Mouse (Mus musculus) kidney, embryonic 16.5 days (tissue): Measurements from ENCODE around the gene Aspn. TPM values are rescaled to one million over a fixed set of nuclear protein-coding genes. Genes with fewer than 3 reads are reported as not detected.

Experiments used
- ATAC-seq: fragments of 200-750 bp; cut with Nextera tagmentation; 2 replicates; pipeline ENCODE4 v1.8.0; 2017; ENCODE audit warnings: moderate TSS enrichment; ENCODE audit not compliant: low FRiP score, low TSS enrichment
- H3K27ac ChIP-seq: fragments of 300-500 bp; sonication (generic); 2 replicates; pipeline ENCODE4 v1.5.1; 2014; ENCODE audit warnings: low read length
- H3K27me3 ChIP-seq: fragments of 300-500 bp; sonication (generic); 2 replicates; pipeline ENCODE4 v1.6.1; 2014; ENCODE audit warnings: low read length, control low read depth, mixed read lengths; ENCODE audit not compliant: insufficient read depth
- H3K36me3 ChIP-seq: fragments of 300-500 bp; sonication (generic); 2 replicates; pipeline ENCODE4 v1.6.1; 2014; ENCODE audit warnings: low read length, control low read depth, mixed read lengths; ENCODE audit not compliant: insufficient read depth
- H3K4me1 ChIP-seq: fragments of 300-500 bp; sonication (generic); 2 replicates; pipeline ENCODE4 v1.6.1; 2014; ENCODE audit warnings: low read length, control low read depth, mixed read lengths; ENCODE audit not compliant: insufficient read depth
- H3K4me2 ChIP-seq: fragments of 300-500 bp; sonication (generic); replicated peaks from 2 replicates; pipeline ENCODE4 v1.6.1; 2014; ENCODE audit warnings: low read depth, low read length
- H3K4me3 ChIP-seq: fragments of 300-500 bp; sonication (generic); 2 replicates; pipeline ENCODE4 v1.5.1; 2014; ENCODE audit warnings: mild to moderate bottlenecking, low read length
- H3K9ac ChIP-seq: fragments of 300-500 bp; sonication (generic); replicated peaks from 2 replicates; pipeline ENCODE4 v1.6.1; 2014; ENCODE audit warnings: low read length
- H3K9me3 ChIP-seq: fragments of 300-500 bp; sonication (generic); 2 replicates; pipeline ENCODE4 v1.6.1; 2016; ENCODE audit warnings: low read length, control low read depth
- WGBS: fragments of 180-500 bp; shearing (Covaris S2); extraction: QIAGEN DNeasy Blood & Tissue Kit; methylation state at CpG from one replicate; pipeline ENCODE4 v1.1.7; 2014; 5-methylcytosine and 5-hydroxymethylcytosine counted together
- polyA plus RNA-seq: library from polyadenylated mRNA; unstranded; fragments of >200 nt; fragmentation: Nextera tagmentation; extraction: Ambion mirVana; gene quantifications from 2 replicates; pipeline ENCODE4 v1.2.1, GENCODE M21; 2015

The Aspn gene
- polyA plus RNA-seq, 1 experiment from 2014 or later = 19.9 TPM

- Histone ChIP-seq H3K36me3 (no peaks in the 10 kb centered on the region), H3K9ac (no peak overlapping the region), H3K9me3 (no peaks in the 10 kb centered on the region), H3K27me3 (no peaks in the 10 kb centered on the region), H3K4me3 (no peak overlapping the region), H3K4me1 (no peaks in the 10 kb centered on the region), H3K27ac (peak overlapping the region; percentile 65; the same call in 1 of the 2 replicates), H3K4me2 (no peak overlapping the region)
- ATAC-seq = 0 out of 2 replicates have a peak, but pooled peaks have one; percentile 42
- 51% methylated on average over 1 of the region's 1 CpGs for WGBS
These were observed 2.3 kb downstream of the Aspn start for GRCm38 (mm10) chr13:49546517-49546916.

DNA sequence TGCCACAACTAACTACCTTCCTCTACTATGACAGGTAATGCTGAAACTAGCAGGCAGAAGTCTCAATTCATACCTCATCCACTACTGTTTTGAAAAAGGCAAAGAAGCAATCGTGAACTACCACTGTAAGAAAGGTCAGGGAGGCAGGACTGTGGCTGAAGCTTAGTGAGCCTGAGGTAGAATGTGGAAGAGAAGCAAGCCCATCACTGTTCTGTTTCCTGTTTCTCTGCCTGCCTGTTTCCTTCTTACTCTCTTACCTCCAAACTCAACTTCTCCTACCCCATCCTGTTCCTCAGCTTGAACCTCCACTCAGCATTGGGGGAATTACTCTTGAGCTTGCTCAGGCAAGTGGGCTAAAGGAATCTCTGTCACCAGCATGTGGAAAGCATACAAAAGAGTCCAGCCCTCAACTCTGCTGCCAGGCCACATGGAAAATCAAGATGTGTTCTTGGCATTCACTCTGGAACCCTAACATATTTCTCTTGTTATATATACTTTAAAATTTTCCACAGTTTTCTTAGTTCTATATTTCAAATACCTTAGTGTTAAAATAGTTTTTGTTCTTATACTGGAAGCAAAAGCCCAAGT, 3.4 kb downstream of the Aspn start:
- no peak overlapping the region for H3K9ac ChIP-seq
- no peak overlapping the region for H3K4me2 ChIP-seq
- no peaks in the 10 kb centered on the region for H3K36me3 ChIP-seq
- no peaks in the 10 kb centered on the region for H3K9me3 ChIP-seq
- ATAC-seq = no peak
- H3K4me3 ChIP-seq = no peak overlapping the region
- H3K27ac ChIP-seq = peak overlapping the region; percentile 57
- H3K27me3 ChIP-seq = no peaks in the 10 kb centered on the region
- H3K4me1 ChIP-seq = no peaks in the 10 kb centered on the region
- 55% methylated on average over 1 of the region's 1 CpGs for WGBS

GRCm38 (mm10) chr13:49549616-49550015, 5.4 kb downstream of the Aspn start:
- ATAC-seq = no peak
- Histone ChIP-seq H3K4me2 (no peak overlapping the region), H3K4me1 (no peaks in the 10 kb centered on the region), H3K36me3 (no peaks in the 10 kb centered on the region), H3K9me3 (no peaks in the 10 kb centered on the region), H3K27ac (no peak overlapping the region), H3K4me3 (no peak overlapping the region), H3K9ac (no peak overlapping the region), H3K27me3 (no peaks in the 10 kb centered on the region)
- WGBS = 89% methylated on average over 3 of the region's 3 CpGs

GRCm38 (mm10) chr13:49554519-49554918, 10.3 kb downstream of the Aspn start:
- Histone ChIP-seq H3K9ac (no peak overlapping the region), H3K4me1 (no peaks in the 10 kb centered on the region), H3K36me3 (no peaks in the 10 kb centered on the region), H3K9me3 (no peaks in the 10 kb centered on the region), H3K4me2 (no peak overlapping the region), H3K27ac (no peak overlapping the region), H3K27me3 (no peaks in the 10 kb centered on the region), H3K4me3 (no peak overlapping the region)
- no peak for ATAC-seq
- WGBS = 88% methylated on average over 5 of the region's 5 CpGs

GRCm38 (mm10) chr13:49556203-49556602, 12.0 kb downstream of the Aspn start:
- 83% methylated on average over 1 of the region's 1 CpGs for WGBS
- no peak for ATAC-seq
- H3K36me3 ChIP-seq = no peaks in the 10 kb centered on the region

DNA sequence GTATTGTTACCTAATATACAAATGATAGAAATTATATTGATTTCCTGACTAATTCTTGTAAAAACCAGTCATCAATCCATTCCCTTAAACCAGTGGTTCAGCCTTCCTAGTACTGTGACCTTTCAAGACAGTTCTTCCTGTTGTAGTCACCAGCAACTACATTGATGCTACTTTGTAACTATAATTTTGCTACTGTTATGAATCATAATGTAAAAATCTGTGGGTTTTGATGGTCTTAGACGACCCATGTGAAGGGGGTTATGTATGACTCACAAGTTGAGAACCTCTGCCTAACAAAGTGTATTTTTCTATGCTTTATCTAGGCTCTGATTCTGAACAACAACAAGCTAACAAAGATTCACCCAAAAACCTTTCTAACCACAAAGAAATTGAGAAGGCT, 12.7 kb downstream of the Aspn start:
- no peak for ATAC-seq
- no peak overlapping the region for H3K27ac ChIP-seq
- no peak overlapping the region for H3K4me3 ChIP-seq
- no peaks in the 10 kb centered on the region for H3K4me1 ChIP-seq
- no peaks in the 10 kb centered on the region for H3K36me3 ChIP-seq
- H3K9me3 ChIP-seq = no peaks in the 10 kb centered on the region
- no peak overlapping the region for H3K4me2 ChIP-seq
- 60% methylated on average over 1 of the region's 1 CpGs for WGBS
- no peaks in the 10 kb centered on the region for H3K27me3 ChIP-seq
- no peak overlapping the region for H3K9ac ChIP-seq

More at GRCm38 (mm10) chr13:49556203-49556602, 12.0 kb downstream of the Aspn start:
- Histone ChIP-seq H3K27ac (no peak overlapping the region), H3K4me3 (no peak overlapping the region), H3K9ac (no peak overlapping the region), H3K4me1 (no peaks in the 10 kb centered on the region), H3K9me3 (no peaks in the 10 kb centered on the region), H3K27me3 (no peaks in the 10 kb centered on the region), H3K4me2 (no peak overlapping the region)

DNA sequence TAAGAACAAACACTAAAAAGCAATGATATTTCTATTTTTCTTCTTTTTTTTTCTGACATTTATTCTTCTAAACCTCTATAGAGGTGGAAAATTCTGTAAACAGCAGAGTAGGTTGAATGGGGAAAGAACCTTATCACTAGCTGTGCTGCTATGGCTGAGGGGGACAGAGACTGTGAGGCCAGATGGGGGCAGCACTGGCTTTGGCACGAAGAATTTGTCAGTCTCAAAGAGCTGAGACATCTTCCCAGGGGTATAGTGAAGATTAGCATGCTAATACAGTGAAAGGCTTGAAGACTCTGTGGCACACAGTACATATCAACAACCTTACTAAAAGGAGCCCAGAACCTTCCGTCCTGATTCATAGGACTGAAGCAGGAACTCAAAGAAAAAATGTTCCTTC, 14.9 kb downstream of the Aspn start:
- H3K36me3 ChIP-seq = no peaks in the 10 kb centered on the region
- no peak for ATAC-seq
- H3K4me1 ChIP-seq = no peaks in the 10 kb centered on the region
- H3K9me3 ChIP-seq = no peaks in the 10 kb centered on the region
- no peak overlapping the region for H3K9ac ChIP-seq
- no peak overlapping the region for H3K4me3 ChIP-seq
- no peak overlapping the region for H3K4me2 ChIP-seq
- 49% methylated on average over 2 of the region's 2 CpGs for WGBS
- no peak overlapping the region for H3K27ac ChIP-seq
- H3K27me3 ChIP-seq = no peaks in the 10 kb centered on the region

DNA sequence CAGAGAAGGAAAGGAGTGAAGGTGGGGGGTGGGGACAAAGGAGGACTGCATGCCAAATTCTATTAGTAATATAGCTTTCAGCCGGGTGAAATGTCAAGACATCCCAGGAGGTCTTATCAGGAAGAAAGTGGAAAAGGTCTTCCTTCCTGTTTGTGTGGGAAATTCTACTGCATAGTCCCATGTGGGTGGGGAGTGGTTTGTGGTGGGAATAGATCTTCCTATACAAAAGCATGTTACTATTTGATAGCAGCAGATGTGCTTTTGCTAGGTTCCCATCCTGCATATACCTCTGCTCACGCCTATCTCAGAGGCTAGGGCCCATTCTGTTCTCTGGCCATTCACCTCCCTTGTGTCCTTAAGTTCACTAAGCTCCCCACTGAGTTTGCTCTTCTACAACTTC, 16.6 kb downstream of the Aspn start:
- Histone ChIP-seq H3K27me3 (no peaks in the 10 kb centered on the region), H3K9ac (no peak overlapping the region), H3K4me3 (no peak overlapping the region), H3K27ac (no peak overlapping the region), H3K4me2 (no peak overlapping the region), H3K36me3 (no peaks in the 10 kb centered on the region), H3K4me1 (no peaks in the 10 kb centered on the region), H3K9me3 (no peaks in the 10 kb centered on the region)
- whole genome bisulfite sequencing = 65% methylated on average over 2 of the region's 2 CpGs
- ATAC-seq = no peak

DNA sequence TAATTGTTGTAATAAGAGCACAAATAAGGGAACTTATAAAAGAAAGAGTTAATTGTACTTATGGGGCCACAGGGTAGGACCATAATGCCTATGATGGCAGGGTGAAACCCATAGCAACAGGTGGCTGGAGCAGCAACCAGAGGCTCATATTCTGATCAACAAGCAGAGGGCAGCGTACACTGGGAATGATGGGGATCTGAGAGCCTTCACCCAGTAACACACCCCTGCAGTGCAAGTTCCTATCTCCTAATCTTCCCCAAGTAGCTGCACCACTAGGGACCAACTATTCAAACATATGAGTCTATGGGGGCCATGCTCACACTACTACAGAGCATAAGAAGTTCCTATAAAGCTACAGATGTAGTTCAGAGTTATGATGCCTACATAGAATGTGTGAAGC, 20.1 kb downstream of the Aspn start:
- 84% methylated on average over 1 of the region's 1 CpGs for WGBS
- no peak overlapping the region for H3K4me2 ChIP-seq
- no peaks in the 10 kb centered on the region for H3K9me3 ChIP-seq

DNA sequence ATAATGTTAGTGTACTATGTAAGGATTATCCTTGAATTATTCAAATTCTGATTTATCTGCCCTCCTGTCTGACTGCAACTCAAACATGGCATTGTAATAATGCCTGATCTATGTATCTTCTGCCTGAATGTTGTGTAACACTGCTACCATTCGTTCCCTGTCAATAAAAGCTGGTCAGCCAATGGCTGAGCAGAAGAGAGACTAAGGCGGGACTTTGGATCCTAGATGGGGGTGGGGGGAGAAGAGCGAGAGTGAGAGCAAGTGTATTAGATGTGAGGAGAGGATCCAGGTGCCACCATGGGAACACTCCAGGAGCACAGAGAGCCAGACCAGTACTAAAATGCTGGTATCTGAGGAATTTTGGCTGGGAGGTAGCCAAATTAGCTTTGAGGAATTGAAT, 26.1 kb downstream of the Aspn start:
- Histone ChIP-seq H3K9ac (no peak overlapping the region), H3K9me3 (no peaks in the 10 kb centered on the region), H3K4me3 (no peak overlapping the region), H3K27me3 (no peaks in the 10 kb centered on the region), H3K4me2 (no peak overlapping the region), H3K27ac (no peak overlapping the region), H3K4me1 (no peaks in the 10 kb centered on the region), H3K36me3 (no peaks in the 10 kb centered on the region)
- WGBS = 85% methylated on average over 3 of the region's 3 CpGs
- no peak for ATAC-seq

More for the DNA sequence above, 20.1 kb downstream of the Aspn start:
- Histone ChIP-seq H3K9ac (no peak overlapping the region), H3K4me1 (no peaks in the 10 kb centered on the region), H3K27ac (no peak overlapping the region), H3K36me3 (no peaks in the 10 kb centered on the region), H3K4me3 (no peak overlapping the region), H3K27me3 (no peaks in the 10 kb centered on the region)
- no peak for ATAC-seq
